Mouse (Mus musculus): ENCODE measurements around the gene Cntn3.

Gene Cntn3

DNA sequence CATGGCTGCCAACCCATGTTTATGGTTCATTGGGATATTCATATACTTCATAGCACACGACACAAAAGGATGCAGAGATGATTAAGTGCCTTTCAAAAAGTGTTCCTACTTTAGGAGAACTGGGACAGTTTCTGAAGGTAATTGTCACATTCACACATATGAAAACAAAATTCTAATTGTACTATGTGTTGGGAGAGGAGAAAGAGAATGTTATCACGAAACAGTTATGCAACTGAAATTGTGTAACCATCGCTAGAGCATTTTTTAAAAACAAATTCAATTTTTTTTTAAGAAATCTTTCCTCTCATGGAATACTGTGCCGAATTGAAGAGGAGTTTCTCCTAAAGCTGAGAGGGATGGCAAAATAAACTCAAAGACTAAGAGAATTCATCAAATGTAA lies 134.5 kb downstream of the Cntn3 start:
- DNase-seq = no peak

DNA sequence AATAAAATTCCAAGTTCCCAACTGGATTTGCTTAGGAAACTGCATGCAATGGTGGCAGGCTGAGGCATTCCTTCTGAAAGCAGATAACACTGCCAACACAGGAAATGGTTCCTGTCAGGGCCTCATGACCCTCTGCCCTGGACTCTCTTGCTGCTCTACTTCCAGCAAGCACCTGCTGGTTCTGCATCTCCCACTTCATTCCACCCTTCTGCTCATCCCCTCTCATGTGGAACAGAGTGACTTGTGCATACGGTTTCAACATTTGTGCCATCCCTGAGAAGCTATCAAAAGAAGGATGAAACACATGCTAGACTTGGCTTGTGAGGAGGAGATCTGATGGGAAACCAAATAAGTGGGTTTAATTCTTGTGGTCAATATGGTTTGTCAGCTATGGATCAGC lies 145.4 kb downstream of the Cntn3 start:
- no peak for DNase-seq

DNA sequence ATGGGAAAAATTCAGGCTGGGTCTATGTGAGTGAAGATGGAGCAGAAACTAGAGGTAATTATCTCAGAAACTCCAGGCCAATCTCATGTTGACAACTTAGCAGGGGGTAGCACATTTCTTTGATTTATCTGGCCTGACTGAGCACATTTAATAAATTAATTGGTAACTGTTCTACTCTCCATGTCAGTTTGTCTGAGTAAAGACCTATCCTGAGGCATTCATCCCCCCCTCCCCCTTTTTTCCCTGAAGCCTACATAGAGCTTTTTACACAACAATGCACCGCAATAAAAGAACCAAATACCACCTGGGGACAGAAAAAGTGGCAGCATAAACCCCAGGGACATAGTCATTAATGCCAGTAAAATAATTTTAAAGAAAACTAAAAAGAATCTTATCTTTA lies 151.1 kb downstream of the Cntn3 start:
- no peak for DNase-seq

DNA sequence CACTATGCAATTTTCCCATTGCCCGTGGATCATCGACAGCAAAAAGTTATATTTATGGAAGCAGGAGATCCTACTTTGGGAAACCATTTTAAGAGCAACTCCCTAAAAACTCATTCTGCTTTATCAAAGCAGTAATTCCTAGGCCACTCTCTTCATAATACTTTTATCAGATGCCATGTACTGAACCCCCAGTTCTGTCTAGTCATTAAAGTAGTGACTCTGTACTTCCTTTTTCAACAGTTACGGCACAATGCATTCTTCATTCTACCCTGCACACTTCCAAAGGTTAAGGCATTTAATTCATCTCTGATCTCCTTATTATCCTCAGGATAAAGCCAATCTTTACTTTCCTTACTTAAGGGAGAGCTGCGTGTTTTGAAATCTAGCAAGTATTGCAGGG lies 184.3 kb downstream of the Cntn3 start:
- DNase-seq = no peak

DNA sequence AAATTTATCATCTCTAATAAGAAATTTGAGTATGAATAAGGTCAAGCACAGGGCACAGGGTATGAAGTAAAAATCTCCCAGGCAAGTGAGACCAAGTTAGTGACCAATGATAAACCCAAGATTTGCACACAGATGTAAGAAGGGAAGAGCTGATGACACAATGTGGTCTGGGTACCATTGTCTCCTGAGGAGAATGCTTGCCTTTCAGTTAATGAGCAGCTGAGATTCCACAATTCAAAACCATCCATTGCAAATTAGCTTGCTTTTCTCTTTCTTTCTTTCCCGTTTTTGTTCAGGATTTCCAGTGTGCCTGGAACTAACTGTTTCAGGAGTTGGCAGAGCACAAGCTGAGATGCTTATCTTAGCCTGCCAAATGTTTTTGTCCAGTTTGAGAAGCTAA lies 200.8 kb downstream of the Cntn3 start:
- DNase-seq = no peak

DNA sequence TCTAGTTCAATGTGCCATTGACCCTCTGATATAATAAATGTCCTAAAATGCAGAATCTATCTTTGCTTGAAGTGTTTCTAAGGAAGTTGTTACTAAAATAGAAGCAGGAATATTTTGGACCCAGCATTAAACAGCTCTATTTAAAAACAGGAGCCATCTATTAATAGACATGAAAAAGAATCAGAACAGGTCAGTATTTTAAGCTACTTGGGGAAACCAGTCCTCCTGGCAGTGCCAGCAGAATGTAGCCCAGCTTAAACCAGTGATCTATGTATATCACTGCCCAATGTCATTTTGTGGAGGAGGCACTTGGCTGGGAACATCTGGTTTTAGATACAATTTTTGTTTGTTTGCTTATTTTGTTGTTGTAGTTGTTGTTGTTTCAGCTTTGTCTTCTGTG lies 209.0 kb downstream of the Cntn3 start:
- no peak for DNase-seq

DNA sequence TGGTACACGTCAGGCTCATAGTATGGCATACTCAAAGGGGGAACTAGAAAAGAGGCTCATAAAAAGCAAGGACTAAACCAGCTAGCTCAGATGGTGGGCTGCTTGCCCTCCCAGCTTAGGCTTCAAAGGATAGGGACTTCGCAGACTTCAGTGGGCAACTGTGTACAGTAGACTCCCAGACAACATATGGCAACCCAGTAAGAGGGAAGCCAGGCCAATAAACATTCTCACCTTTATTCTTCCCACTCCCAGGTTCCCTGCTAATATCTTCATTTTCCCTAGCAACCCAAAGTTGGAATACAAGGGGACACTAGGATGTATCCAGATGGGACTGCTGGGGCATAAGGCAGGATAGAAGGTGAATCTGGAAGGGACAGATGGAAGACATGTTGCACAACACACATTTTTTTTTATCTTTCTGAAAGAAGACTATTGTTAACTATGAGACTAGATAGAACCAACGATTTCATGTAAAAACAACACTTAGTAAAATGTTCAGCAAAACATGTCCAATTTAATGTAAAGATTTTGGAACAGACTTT lies 209.5 kb downstream of the Cntn3 start:
- no peak for DNase-seq

DNA sequence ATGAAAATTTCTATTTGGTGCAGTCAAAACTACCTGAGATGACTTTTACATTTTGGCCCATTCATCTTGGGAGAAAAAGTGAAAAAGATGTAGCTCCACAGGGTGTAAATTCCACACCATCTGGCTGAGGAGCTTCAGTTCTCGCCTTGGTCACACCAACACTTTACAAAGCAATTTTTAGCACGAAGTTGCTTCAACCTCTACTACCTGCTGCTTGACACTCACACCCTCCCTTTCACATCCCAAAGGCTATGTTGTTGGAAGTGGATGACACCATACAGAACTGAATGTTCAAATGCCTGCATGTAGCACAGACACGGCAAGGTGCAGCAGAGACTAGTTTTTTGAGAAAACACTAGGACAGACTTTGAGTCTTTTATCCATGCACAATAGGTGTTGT lies 240.8 kb downstream of the Cntn3 start:
- DNase-seq = no peak

DNA sequence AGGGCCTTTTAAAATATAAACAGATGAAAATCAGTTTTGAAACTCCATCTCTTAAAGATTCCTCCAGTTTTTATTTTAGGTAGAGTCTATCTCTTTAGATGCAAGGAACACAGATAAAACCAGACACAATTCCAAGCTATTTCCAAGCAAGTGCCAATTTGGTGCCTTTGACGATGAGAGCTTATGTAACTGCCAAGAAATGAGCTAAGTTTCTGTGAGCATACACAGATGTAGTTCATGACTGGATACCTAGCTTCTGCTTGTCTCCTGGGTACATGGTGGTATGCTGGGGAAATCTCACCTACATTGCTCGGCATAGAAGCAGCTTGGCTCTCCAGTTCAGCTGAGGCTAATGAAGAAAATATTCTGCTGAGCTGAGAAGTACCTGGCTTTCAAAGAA lies 246.2 kb downstream of the Cntn3 start:
- DNase-seq = no peak

DNA sequence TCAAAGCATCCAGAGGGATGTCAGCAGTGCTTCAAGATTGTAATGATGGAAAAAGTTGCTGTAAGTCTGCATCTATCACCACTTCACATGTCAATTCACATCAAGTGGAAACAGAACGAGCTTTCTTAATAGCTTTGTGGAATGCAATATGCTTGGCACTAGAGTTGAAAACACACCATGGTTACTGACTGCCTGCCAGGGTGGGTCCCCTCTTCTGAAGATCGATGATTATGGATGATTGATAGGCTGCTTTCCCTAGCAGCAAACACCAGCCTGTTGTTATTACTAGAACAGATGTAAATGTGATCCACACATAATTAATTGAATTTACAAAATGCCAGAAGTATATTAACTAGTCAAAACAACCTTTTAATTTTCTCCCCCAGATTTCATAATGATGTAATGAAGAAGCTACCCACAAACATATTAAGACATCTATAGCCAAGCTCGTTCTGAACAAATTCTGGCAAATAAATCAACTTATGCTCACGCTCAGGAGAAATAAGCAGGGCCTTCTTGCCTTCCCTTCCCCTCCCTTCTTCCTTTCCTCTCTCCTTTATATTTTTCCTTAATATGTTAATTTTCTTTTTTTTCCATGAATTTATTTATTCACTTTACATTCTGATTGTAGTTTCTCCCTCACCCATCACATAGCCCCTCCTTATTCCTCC lies 250.2 kb downstream of the Cntn3 start:
- DNase-seq = no peak

DNA sequence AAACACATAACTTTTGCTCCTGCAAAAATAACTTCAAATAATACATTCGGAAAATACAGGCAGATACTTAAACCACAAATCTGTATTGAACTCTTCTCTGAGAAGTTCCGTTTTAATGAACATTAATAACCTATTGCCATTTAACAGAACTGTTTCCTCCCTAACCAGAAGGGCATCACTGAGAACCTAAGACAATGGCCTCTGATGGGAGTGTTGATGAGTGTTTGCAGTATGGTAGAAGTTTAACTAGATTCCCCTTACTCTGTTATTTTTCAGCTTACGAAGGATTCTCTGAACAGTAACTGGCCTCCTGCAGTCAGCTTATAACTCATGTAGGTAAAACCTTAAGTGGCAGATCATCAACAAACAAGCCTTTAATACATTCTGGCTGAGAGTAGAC lies 253.1 kb downstream of the Cntn3 start:
- DNase-seq = no peak

DNA sequence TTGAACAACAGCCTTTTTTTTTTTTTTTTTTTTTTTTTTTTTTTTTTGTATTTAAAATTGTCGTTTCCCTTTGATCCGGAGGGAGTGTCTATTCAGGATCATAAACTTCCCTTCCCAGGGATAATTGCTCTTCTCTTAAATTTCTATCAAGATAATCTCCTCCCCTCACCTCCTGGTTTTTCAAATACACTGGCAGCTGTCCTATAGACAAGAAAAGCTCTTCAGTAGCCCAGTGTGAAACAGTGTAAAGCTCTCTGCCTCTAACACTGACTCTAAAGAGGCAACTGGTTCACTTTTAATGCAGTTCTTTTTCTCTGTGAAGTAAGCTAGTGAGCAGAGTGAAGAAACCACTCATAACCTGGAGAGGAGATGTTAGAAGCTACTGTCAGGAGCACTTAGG lies 290.0 kb downstream of the Cntn3 start:
- DNase-seq = no peak

DNA sequence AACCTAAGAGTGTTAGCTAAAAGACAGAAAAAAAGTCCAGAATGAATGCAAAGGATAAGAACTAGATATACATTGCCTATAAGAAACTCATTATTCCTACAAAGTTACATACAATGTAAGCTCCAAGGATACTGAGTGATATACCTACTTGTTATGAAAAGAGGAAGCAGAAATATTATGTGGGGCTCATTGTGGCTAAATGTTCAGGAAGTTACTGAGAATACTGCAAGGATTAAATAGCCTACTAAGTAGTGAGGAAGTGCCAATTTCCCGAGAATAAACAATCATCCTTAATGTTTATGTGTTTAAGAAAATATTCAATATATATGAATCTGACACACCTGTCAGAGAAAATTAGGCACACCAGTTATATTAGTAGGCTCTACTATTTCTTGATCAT lies 341.9 kb downstream of the Cntn3 start:
- no peak for DNase-seq

DNA sequence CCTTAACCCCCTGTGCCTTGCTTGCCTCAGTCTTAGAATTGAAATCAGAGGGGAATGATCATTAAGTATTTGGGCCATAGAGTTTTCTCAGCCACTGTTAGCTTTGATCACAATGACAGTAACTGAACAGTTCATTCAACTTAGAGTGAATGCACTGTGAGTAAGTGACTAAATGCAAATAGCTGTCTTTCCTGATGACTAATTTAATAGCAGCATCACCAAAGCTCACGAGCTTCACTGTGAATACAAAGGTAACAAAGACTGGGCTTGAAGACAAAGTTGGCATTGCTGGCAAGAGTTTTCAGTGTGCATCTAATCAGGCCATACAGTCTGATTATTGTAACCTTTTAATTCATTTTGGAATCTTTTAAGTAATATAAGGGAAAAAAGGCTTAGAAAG lies 386.6 kb downstream of the Cntn3 start:
- DNase-seq = no peak

DNA sequence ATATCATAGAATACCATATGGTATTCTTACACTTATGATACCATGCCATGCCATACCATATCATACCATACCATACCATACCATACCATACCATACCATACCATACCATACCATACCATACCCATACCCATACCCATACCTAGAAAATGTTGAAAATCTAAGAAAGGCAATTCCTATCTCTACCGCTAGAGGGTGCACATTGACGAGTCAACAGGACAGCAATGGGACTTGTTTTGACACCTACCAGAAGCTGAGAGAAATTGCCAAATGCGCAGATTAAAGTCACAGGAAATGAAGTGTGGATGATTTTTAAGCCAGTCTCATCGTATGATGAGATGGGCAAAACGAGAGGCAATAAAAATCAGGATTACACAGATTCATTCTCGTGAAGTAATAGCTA lies 402.0 kb downstream of the Cntn3 start:
- peak; percentile 45 for DNase-seq

DNA sequence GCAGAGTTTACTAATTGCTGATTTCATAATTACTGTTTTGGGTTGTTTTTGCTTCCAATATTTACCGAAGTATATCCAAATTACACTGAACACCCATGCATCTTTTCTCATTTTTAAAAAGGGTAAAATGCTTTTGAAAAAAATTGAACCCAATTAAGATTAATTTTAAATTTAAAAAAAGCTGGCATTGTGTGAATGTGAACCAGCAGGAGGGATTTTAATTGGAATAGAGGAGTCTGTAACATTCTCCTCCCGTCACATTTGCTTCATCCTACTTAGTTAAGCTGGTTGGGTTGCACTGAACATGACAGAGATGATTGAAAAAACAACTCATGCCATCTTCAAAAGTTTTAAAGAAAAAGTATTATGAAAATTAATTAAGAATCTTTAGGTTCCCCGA lies 411.7 kb downstream of the Cntn3 start:
- no peak for DNase-seq

DNA sequence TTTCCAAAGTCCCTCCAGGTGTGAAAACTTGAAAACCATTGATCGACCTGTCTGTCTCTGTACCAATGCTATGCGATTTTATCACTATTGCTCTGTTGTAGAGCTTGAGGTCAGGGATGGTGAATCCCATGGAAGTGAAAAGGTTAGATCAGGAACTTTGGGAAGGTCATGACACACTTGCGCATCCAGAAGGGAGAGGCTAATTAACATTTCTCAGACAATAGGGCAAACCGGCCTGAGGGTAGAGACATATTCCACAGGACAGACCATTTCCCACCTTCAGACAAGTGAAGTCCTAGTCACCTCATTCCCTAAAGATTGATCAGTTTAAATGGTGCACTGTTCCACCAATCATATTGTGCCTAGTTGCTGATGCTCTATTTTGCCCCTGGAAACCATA lies 451.2 kb downstream of the Cntn3 start:
- DNase-seq = no peak

DNA sequence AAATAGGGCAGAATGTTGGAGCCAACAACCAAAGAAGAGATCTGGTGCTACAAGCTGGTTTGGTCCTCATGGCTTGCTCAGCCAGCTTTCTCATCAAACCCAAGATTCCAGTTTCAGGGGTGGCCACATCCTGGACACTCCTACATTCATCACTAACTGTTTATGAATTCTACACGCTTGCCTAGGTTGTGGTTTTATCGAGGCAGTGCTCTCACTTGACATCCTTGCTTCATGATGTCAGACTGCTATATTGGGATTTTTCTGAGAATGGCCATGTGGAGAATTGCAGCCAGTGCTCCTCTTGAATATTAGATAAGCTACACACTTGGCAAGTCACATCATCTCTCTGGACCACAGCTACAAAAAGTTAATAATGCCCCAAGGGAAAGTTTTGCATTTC lies 452.9 kb downstream of the Cntn3 start:
- no peak for DNase-seq

DNA sequence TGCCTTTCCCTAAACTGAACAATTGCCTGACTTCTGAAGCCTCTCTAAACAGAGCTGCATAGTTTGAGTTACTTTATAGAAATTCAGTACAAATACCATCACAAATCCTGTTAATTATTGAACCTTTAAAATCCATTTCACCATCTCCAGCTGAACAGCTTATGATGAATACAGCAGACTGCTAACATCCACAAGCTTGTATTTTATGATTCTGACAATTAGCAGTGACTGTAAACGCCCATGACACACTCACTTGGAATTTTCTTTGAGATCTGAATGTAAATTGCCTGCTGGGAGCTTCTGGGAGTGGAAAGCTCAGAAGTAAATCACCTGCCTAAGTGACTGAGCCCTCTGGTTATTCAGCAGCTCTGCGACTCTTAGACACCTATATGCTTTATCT lies 459.3 kb downstream of the Cntn3 start:
- DNase-seq = no peak
